Mouse (Mus musculus): Measurements from ENCODE around the gene Hist1h2ba. TPM values are rescaled to one million over a fixed set of nuclear protein-coding genes. Genes with fewer than 3 reads are reported as not detected.

Hist1h2ba gene
- polyA plus RNA-seq, 1 experiment from 2014 or later = not detected

DNA sequence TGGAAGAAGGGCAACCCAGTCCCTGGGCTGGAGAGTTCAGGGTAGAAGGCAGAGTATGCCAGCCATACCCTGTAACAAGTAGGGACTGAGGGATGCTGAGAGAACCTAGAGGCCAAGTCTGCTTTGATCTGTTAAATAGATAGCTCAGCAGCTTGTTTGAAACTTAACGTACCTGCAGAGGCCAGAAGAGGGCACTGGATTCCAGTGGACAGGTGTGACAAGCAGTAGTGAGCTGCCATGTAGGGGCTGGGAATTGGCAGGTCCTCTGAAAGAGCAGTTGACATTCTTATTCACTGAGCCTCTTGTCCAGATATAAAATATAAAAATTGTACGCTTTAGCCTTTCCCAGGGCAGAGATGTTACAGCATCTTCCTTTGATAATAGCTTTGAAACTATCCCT lies 8.9 kb upstream of the Hist1h2ba start:
- no peak overlapping the region for H3K27ac ChIP-seq (ENCODE audit: low read depth, low read length)
- DNase-seq (ENCODE audit: low spot score) (no peak), ATAC-seq (replicated peaks; ENCODE audit: low FRiP score) (no peak)
- H3K9ac ChIP-seq (ENCODE audit: low read length) = no peak overlapping the region
- no peaks in the 10 kb centered on the region for H3K36me3 ChIP-seq (ENCODE audit: control insufficient read depth, insufficient read depth, low read length)
- no peak overlapping the region for H3K4me3 ChIP-seq (ENCODE audit: low read depth, low read length)
- H3K9me3 ChIP-seq (ENCODE audit: control insufficient read depth, low read length) = no peaks in the 10 kb centered on the region
- 51% methylated on average over 2 of the region's 2 CpGs for WGBS
- H3K4me1 ChIP-seq (replicated peaks; ENCODE audit: control insufficient read depth, insufficient read depth, low read length) = 0 out of 2 replicates have a peak, but pooled peaks cover 2% of the 10 kb centered on the region
- no peaks in the 10 kb centered on the region for H3K27me3 ChIP-seq (ENCODE audit: control insufficient read depth, insufficient read depth, low read length)
- no peak overlapping the region for H3K4me2 ChIP-seq (ENCODE audit: low read depth, low read length, severe bottlenecking)

DNA sequence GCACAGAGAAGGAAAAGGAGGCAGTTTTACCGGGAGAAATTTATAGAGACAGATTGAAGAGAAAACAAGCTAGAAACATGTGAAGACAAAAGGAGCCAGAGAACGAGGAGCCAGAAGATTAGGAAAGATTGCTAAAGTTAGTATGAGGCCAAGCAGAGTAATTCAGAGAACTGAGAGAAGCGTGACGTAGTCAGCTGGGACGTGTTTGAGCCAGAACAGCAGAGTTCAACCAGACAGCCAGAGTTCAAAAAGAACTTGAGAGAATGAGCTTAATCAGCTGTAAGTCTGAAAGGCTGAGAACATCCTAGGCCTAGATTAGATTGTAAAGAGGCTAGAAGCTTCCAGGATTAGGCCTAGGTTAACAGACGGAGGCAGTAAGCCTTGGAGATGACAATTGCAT lies 6.3 kb upstream of the Hist1h2ba start:
- 55% methylated on average over 6 of the region's 6 CpGs for WGBS
- Histone ChIP-seq H3K4me3 (ENCODE audit: low read depth, low read length) (no peak overlapping the region), H3K4me1 (replicated peaks; ENCODE audit: control insufficient read depth, insufficient read depth, low read length) (no peaks in the 10 kb centered on the region), H3K36me3 (ENCODE audit: control insufficient read depth, insufficient read depth, low read length) (no peaks in the 10 kb centered on the region), H3K4me2 (ENCODE audit: low read depth, low read length, severe bottlenecking) (no peak overlapping the region), H3K9me3 (ENCODE audit: control insufficient read depth, low read length) (no peaks in the 10 kb centered on the region), H3K9ac (ENCODE audit: low read length) (no peak overlapping the region), H3K27me3 (ENCODE audit: control insufficient read depth, insufficient read depth, low read length) (no peaks in the 10 kb centered on the region), H3K27ac (ENCODE audit: low read depth, low read length) (no peak overlapping the region)
- ATAC-seq (replicated peaks; ENCODE audit: low FRiP score) (no peak), DNase-seq (ENCODE audit: low spot score) (no peak)

DNA sequence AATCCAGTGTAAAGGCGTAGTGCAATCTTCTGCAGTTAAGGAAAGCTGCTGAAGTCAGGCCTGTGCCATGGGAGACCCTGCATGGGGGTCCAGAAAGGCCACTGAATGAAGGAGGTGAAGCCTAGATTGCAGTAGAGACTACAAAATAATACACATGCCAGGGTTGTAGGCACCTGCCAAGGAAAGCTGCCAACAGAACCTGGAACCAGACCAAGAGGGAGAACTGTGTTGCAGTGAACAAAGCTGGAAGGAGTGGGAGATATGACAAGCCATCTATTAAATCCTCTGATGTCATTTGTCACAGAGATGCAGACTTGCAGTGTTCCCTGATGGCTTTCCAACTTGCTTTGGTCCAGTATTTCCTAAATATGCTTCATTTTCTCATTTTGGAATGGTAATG lies 4.7 kb upstream of the Hist1h2ba start:
- Histone ChIP-seq H3K4me3 (ENCODE audit: low read depth, low read length) (no peak overlapping the region), H3K36me3 (ENCODE audit: control insufficient read depth, insufficient read depth, low read length) (no peaks in the 10 kb centered on the region), H3K27ac (ENCODE audit: low read depth, low read length) (no peak overlapping the region), H3K9ac (ENCODE audit: low read length) (no peak overlapping the region), H3K4me1 (replicated peaks; ENCODE audit: control insufficient read depth, insufficient read depth, low read length) (no peaks in the 10 kb centered on the region), H3K27me3 (ENCODE audit: control insufficient read depth, insufficient read depth, low read length) (no peaks in the 10 kb centered on the region), H3K9me3 (ENCODE audit: control insufficient read depth, low read length) (no peaks in the 10 kb centered on the region), H3K4me2 (ENCODE audit: low read depth, low read length, severe bottlenecking) (no peak overlapping the region)
- DNase-seq (ENCODE audit: low spot score) = no peak
- no peak for ATAC-seq (replicated peaks; ENCODE audit: low FRiP score)
- WGBS = 89% methylated on average over 1 of the region's 1 CpGs

DNA sequence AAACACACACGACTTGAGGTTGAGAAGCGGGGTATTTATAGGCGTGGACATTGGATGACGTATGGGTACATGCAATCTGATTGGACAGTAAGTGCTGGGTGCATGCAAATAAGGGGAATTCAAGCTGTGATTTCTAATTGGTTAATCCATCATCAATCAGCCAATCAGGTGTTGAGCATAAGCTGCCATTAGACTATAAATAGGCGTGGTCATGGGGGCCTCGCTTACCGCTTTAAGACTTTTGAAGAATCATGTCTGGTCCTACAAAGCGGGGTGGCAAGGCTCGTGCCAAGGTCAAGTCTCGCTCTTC lies 210 bp upstream of the Hist1h2ba start, which contains the start of gene Hist1h2aa:
TSS of gene Hist1h2aa (plus strand) at position 252 of the 310 bp plus-strand sequence.
- Histone ChIP-seq H3K4me3 (ENCODE audit: low read depth, low read length) (no peak within 1 kb of the TSS), H3K4me1 (replicated peaks; ENCODE audit: control insufficient read depth, insufficient read depth, low read length) (no peaks in the 10 kb centered on the region), H3K9me3 (ENCODE audit: control insufficient read depth, low read length) (no peaks in the 10 kb centered on the region), H3K36me3 (ENCODE audit: control insufficient read depth, insufficient read depth, low read length) (no peaks in the 10 kb centered on the region), H3K27me3 (ENCODE audit: control insufficient read depth, insufficient read depth, low read length) (no peaks in the 10 kb centered on the region), H3K27ac (ENCODE audit: low read depth, low read length) (no peak within 1 kb of the TSS), H3K9ac (ENCODE audit: low read length) (no peak within 1 kb of the TSS), H3K4me2 (ENCODE audit: low read depth, low read length, severe bottlenecking) (no peak within 1 kb of the TSS)
- DNase-seq (ENCODE audit: low spot score) (no peak), ATAC-seq (replicated peaks; ENCODE audit: low FRiP score) (no peak)
- 93% methylated on average over 10 of the region's 10 CpGs for WGBS

DNA sequence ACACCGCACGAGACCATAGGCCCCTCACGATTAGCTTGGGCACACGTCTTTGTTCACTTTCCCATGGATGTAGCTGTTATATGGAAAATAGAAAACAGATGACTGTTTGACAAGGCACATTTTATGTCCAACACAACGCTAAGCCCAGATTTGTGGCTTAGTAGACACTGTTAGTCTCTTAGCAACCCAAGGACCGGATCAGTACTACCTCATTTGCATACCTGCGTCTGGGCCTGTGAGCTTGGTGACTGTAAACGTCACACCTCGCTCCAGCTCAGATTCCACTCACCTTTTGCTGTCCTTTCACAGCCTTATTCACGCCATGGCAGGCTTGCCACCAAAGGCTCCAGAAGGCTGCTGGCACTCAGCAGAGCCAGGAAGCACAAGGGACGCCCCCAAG lies 3.1 kb downstream of the Hist1h2ba start:
- ATAC-seq (replicated peaks; ENCODE audit: low FRiP score) = no peak
- no peak for DNase-seq (ENCODE audit: low spot score)
- Histone ChIP-seq H3K27ac (ENCODE audit: low read depth, low read length) (no peak overlapping the region), H3K27me3 (ENCODE audit: control insufficient read depth, insufficient read depth, low read length) (no peaks in the 10 kb centered on the region), H3K9ac (ENCODE audit: low read length) (no peak overlapping the region), H3K4me2 (ENCODE audit: low read depth, low read length, severe bottlenecking) (no peak overlapping the region), H3K36me3 (ENCODE audit: control insufficient read depth, insufficient read depth, low read length) (no peaks in the 10 kb centered on the region), H3K4me1 (replicated peaks; ENCODE audit: control insufficient read depth, insufficient read depth, low read length) (no peaks in the 10 kb centered on the region), H3K4me3 (ENCODE audit: low read depth, low read length) (no peak overlapping the region), H3K9me3 (ENCODE audit: control insufficient read depth, low read length) (no peaks in the 10 kb centered on the region)
- 79% methylated on average over 11 of the region's 11 CpGs for WGBS

DNA sequence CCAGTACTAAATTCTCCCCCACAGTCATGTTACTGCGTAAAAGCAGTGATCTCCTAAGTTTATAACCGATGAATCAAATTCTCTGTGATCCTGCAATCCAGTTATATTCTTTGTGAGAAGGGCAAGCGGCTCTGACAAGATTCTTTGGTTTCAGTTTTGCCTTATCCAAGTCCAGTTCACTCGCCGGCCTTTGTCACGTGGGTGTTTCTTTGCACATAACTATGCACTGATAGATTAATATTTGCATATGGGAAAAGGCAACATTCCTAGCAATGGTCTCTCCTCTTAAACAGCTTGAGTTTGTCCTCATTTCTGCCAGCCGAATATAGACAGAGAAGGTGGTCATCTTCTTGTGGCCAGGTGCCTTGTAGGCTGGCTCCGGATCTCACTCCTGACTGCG lies 3.5 kb downstream of the Hist1h2ba start:
- no peak overlapping the region for H3K4me3 ChIP-seq (ENCODE audit: low read depth, low read length)
- H3K36me3 ChIP-seq (ENCODE audit: control insufficient read depth, insufficient read depth, low read length) = no peaks in the 10 kb centered on the region
- H3K4me1 ChIP-seq (replicated peaks; ENCODE audit: control insufficient read depth, insufficient read depth, low read length) = no peaks in the 10 kb centered on the region
- H3K9me3 ChIP-seq (ENCODE audit: control insufficient read depth, low read length) = no peaks in the 10 kb centered on the region
- WGBS = 93% methylated on average over 9 of the region's 9 CpGs
- H3K4me2 ChIP-seq (ENCODE audit: low read depth, low read length, severe bottlenecking) = no peak overlapping the region
- DNase-seq (ENCODE audit: low spot score) (no peak), ATAC-seq (replicated peaks; ENCODE audit: low FRiP score) (no peak)
- no peak overlapping the region for H3K27ac ChIP-seq (ENCODE audit: low read depth, low read length)
- H3K27me3 ChIP-seq (ENCODE audit: control insufficient read depth, insufficient read depth, low read length) = no peaks in the 10 kb centered on the region
- H3K9ac ChIP-seq (ENCODE audit: low read length) = no peak overlapping the region

DNA sequence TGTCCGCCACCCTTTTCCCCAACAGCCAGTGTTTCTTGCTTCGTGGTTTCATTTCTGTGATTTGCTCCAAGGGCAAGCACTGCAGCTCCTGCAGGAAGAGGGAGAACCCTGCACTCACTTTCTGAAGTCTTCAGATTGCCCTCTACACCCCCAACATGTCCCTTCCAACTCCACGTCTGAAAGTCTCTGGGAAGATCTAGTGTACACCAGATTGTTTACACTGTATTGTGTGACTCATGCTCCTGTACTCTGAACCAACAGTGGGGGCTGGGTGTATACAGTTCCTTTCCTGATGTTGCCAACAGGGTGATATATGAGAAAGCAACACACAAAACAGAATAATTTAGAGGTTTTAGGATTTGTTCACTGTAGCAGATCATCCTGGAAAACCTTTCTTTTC lies 5.3 kb downstream of the Hist1h2ba start:
- DNase-seq (ENCODE audit: low spot score) = no peak
- Histone ChIP-seq H3K4me3 (ENCODE audit: low read depth, low read length) (no peak overlapping the region), H3K4me1 (replicated peaks; ENCODE audit: control insufficient read depth, insufficient read depth, low read length) (no peaks in the 10 kb centered on the region), H3K9ac (ENCODE audit: low read length) (no peak overlapping the region), H3K9me3 (ENCODE audit: control insufficient read depth, low read length) (no peaks in the 10 kb centered on the region), H3K27ac (ENCODE audit: low read depth, low read length) (no peak overlapping the region), H3K4me2 (ENCODE audit: low read depth, low read length, severe bottlenecking) (no peak overlapping the region), H3K27me3 (ENCODE audit: control insufficient read depth, insufficient read depth, low read length) (no peaks in the 10 kb centered on the region), H3K36me3 (ENCODE audit: control insufficient read depth, insufficient read depth, low read length) (no peaks in the 10 kb centered on the region)
- no peak for ATAC-seq (replicated peaks; ENCODE audit: low FRiP score)
- 69% methylated on average over 3 of the region's 3 CpGs for WGBS

DNA sequence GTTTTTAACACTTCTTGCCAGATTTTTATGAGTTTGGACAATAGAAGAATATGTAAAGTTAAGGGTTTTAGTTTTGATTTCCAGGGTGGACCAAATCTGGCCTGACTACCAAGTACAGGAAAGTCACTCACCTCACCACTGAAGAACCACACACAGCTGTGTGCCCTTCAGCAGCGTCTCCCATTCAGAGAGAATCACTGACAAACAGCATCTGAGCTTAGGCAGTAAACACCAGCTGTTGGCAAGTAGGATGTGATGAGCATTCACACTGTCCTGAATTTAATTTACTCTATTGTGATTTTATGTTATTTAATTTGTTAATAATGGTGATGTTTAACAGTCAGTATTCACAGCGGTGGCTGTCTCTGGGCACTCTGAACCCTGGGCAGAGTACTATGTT lies 8.2 kb downstream of the Hist1h2ba start:
- 68% methylated on average over 2 of the region's 2 CpGs for WGBS
- ATAC-seq (replicated peaks; ENCODE audit: low FRiP score) = no peak
- no peak for DNase-seq (ENCODE audit: low spot score)

DNA sequence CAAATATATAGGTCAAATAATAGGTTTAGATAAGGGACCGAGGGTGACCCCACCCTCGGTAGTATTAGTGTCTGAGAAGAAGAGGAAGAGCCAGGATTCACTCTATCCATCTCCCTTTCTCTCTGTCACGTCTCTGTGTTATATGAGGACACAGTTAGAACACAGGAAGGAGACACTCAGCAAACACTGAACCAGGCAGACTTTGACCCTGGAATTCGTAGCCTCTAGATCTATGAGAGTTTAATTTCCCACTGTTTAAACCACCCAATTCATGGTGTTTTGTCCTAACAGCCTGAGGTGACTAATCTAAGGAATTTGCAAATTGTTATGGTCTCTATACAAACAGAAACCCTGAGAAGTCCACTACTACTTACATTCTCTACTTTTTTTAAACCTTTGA lies 16.3 kb downstream of the Hist1h2ba start:
- Histone ChIP-seq H3K4me2 (ENCODE audit: low read depth, low read length, severe bottlenecking) (no peak overlapping the region), H3K4me3 (ENCODE audit: low read depth, low read length) (no peak overlapping the region), H3K4me1 (replicated peaks; ENCODE audit: control insufficient read depth, insufficient read depth, low read length) (no peaks in the 10 kb centered on the region), H3K27ac (ENCODE audit: low read depth, low read length) (no peak overlapping the region), H3K36me3 (ENCODE audit: control insufficient read depth, insufficient read depth, low read length) (no peaks in the 10 kb centered on the region), H3K9ac (ENCODE audit: low read length) (no peak overlapping the region), H3K9me3 (ENCODE audit: control insufficient read depth, low read length) (no peaks in the 10 kb centered on the region), H3K27me3 (ENCODE audit: control insufficient read depth, insufficient read depth, low read length) (no peaks in the 10 kb centered on the region)
- 80% methylated on average over 4 of the region's 4 CpGs for WGBS
- DNase-seq (ENCODE audit: low spot score) (no peak), ATAC-seq (replicated peaks; ENCODE audit: low FRiP score) (no peak)

More for the DNA sequence above, 8.2 kb downstream of the Hist1h2ba start:
- H3K27ac ChIP-seq (ENCODE audit: low read depth, low read length) = no peak overlapping the region
- no peaks in the 10 kb centered on the region for H3K36me3 ChIP-seq (ENCODE audit: control insufficient read depth, insufficient read depth, low read length)
- no peaks in the 10 kb centered on the region for H3K4me1 ChIP-seq (replicated peaks; ENCODE audit: control insufficient read depth, insufficient read depth, low read length)
- H3K27me3 ChIP-seq (ENCODE audit: control insufficient read depth, insufficient read depth, low read length) = no peaks in the 10 kb centered on the region
- no peak overlapping the region for H3K4me2 ChIP-seq (ENCODE audit: low read depth, low read length, severe bottlenecking)
- no peaks in the 10 kb centered on the region for H3K9me3 ChIP-seq (ENCODE audit: control insufficient read depth, low read length)
- H3K9ac ChIP-seq (ENCODE audit: low read length) = no peak overlapping the region
- no peak overlapping the region for H3K4me3 ChIP-seq (ENCODE audit: low read depth, low read length)
